Mouse (Mus musculus) spleen, adult 2 months (tissue): ENCODE data around the gene Bloc1s3. TPM values are rescaled to one million over a fixed set of nuclear protein-coding genes. Genes with fewer than 3 reads are reported as not detected.

ENCODE experiments used
- DNase-seq, 2 experiments: peaks; one replicate each; pipeline versions ENCODE4 v3.0.0 to v3.0.0-alpha.2; 2012 to 2021; ENCODE audit warnings: low spot score in 2 of 2, low read depth in 1 of 2
- H3K27ac ChIP-seq: fragments of 200-500 bp; 2 replicates; pipeline ENCODE4 v1.5.1; 2012; ENCODE audit warnings: low read length, inconsistent platforms; ENCODE audit not compliant: insufficient read depth
- H3K27me3 ChIP-seq: fragments of 200-500 bp; 2 replicates; pipeline ENCODE4 v1.6.1; 2012; ENCODE audit warnings: mild to moderate bottlenecking, moderate library complexity, low read length, inconsistent platforms; ENCODE audit not compliant: control insufficient read depth, insufficient read depth
- H3K36me3 ChIP-seq: fragments of 200-500 bp; 2 replicates; pipeline ENCODE4 v1.6.1; 2012; ENCODE audit warnings: mild to moderate bottlenecking, low read length, inconsistent platforms; ENCODE audit not compliant: control insufficient read depth, insufficient read depth
- H3K4me1 ChIP-seq: fragments of 200-500 bp; 2 replicates; pipeline ENCODE4 v1.6.1; 2011; ENCODE audit warnings: inconsistent platforms; ENCODE audit not compliant: control insufficient read depth, insufficient read depth, insufficient read length
- H3K4me3 ChIP-seq: fragments of 200-500 bp; 2 replicates; pipeline ENCODE4 v1.5.1; 2011; ENCODE audit warnings: mild to moderate bottlenecking, inconsistent platforms; ENCODE audit not compliant: insufficient read depth, insufficient read length; ENCODE audit errors: extremely low read depth
- CTCF ChIP-seq: fragments of 200-500 bp; IDR thresholded peaks from 2 replicates; pipeline ENCODE4 v1.5.1; 2011; ENCODE audit warnings: mild to moderate bottlenecking, inconsistent platforms; ENCODE audit not compliant: insufficient read depth, insufficient read length, insufficient replicate concordance; ENCODE audit errors: extremely low read depth
- POLR2A ChIP-seq: fragments of 200-500 bp; IDR thresholded peaks from 2 replicates; pipeline ENCODE4 v1.6.1; 2011; ENCODE audit warnings: low read depth, low read length, inconsistent platforms
- WGBS: fragments of 180-500 bp; shearing (Covaris S2); methylation state at CpG from one replicate; pipeline ENCODE4 v1.1.7; 2018; 5-methylcytosine and 5-hydroxymethylcytosine counted together
- polyA plus RNA-seq: library from polyadenylated mRNA; depleted of rRNA; stranded (reverse); fragments of >200 nt; gene quantifications from 2 replicates; pipeline ENCODE4 v1.2.3, GENCODE M21; 2012

The Bloc1s3 gene
- polyA plus RNA-seq, 1 experiment = 8.8 TPM

DNA sequence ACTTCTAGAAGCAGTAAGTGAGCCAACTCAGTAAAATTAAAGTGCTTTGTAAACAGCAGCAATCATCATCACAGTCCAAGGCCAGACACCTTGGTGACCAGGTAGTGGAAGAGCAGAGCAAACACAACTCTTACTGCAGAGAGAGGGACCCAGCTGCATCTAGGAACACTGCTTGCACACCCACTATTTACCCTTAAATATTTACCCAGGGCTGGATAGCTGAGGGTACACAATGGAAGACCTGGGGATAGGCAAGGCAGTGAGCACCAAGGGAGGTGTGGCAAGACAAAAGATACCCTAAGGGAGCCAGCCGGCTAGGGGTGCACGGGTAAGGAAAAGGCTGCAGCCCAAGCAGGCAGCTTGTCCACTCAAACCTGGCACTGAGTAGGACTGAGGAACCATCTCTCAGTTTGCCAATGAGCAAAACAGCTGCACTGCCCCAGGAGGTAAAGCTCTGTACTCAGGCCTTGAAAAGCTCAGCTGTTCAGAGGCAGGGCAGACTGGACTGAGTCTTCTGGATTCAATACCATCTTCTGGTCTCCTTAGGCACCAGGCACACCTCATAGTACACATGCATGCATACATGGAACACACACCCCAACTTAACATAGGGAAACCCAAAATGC lies 39.3 kb upstream of the Bloc1s3 start:
- H3K4me1 ChIP-seq = peaks cover 7% of the 10 kb centered on the region; the same call in 1 of the 2 replicates
- DNase-seq = no peak
- H3K27ac ChIP-seq = no peak overlapping the region

GRCm38 (mm10) chr7:19546007-19546406 lies 37.8 kb upstream of the Bloc1s3 start:
- Histone ChIP-seq H3K4me3 (no peak overlapping the region), H3K27me3 (no peaks in the 10 kb centered on the region), H3K27ac (no peak overlapping the region), H3K4me1 (peaks cover 7% of the 10 kb centered on the region; the same call in 1 of the 2 replicates), H3K36me3 (no peaks in the 10 kb centered on the region)
- TF ChIP-seq POLR2A (no peak), CTCF (no peak)
- no peak for DNase-seq
- WGBS = 79% methylated on average over 3 of the region's 3 CpGs

More for the DNA sequence above, 39.3 kb upstream of the Bloc1s3 start:
- Histone ChIP-seq H3K4me3 (no peak overlapping the region), H3K36me3 (no peaks in the 10 kb centered on the region), H3K27me3 (no peaks in the 10 kb centered on the region)
- WGBS = 94% methylated on average over 2 of the region's 2 CpGs
- TF ChIP-seq POLR2A (no peak), CTCF (no peak)

GRCm38 (mm10) chr7:19543584-19543983 lies 35.4 kb upstream of the Bloc1s3 start:
- Histone ChIP-seq H3K4me1 (peaks cover 7% of the 10 kb centered on the region; the same call in 1 of the 2 replicates), H3K36me3 (no peaks in the 10 kb centered on the region), H3K27me3 (no peaks in the 10 kb centered on the region), H3K27ac (no peak overlapping the region), H3K4me3 (no peak overlapping the region)
- WGBS = 27% methylated on average over 6 of the region's 6 CpGs
- TF ChIP-seq CTCF (peak; percentile 44; the same call in 1 of the 2 replicates), POLR2A (no peak)
- DNase-seq = peak in 1 of 2 experiments; percentile 36

- Histone ChIP-seq H3K4me3 (no peak overlapping the region), H3K36me3 (no peaks in the 10 kb centered on the region), H3K4me1 (peaks cover 7% of the 10 kb centered on the region; the same call in 1 of the 2 replicates), H3K27ac (no peak overlapping the region), H3K27me3 (no peaks in the 10 kb centered on the region)
- DNase-seq = no peak
- 73% methylated on average over 8 of the region's 8 CpGs for WGBS
- no peak for TF ChIP-seq CTCF
- no peak for TF ChIP-seq POLR2A
Observed at GRCm38 (mm10) chr7:19542155-19542691, 34.1 kb upstream of the Bloc1s3 start.

DNA sequence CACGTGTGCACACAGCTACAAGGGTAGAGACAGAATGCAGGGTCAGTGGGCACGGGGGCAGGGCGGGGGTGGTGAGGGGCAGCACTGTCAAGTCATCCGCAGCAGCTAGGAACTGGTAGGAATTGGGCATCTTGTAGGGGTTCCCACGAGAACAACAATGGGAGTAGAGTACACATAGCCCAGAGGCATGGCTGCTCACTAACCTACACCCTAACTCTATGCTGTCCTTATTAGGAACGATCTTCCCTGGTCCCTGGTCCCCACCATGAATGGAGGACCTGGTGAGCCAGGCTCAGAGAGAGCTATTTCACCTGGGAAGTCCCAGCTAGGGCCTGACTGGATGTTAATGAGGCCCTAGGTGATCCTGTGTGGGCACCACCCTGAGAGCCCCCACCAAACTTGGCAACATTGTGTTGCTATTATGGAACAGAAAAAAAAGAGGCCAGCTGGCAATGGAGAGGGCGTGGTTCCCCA lies 33.6 kb upstream of the Bloc1s3 start:
- no peak overlapping the region for H3K4me3 ChIP-seq
- H3K4me1 ChIP-seq = peaks cover 7% of the 10 kb centered on the region; the same call in 1 of the 2 replicates
- no peak overlapping the region for H3K27ac ChIP-seq
- WGBS = 89% methylated on average over 7 of the region's 7 CpGs
- H3K27me3 ChIP-seq = no peaks in the 10 kb centered on the region
- H3K36me3 ChIP-seq = no peaks in the 10 kb centered on the region
- no peak for DNase-seq
- TF ChIP-seq CTCF (no peak), POLR2A (no peak)

GRCm38 (mm10) chr7:19540771-19541566 lies 32.8 kb upstream of the Bloc1s3 start:
- no peak overlapping the region for H3K4me3 ChIP-seq
- DNase-seq = no peak
- no peak overlapping the region for H3K27ac ChIP-seq
- TF ChIP-seq POLR2A = no peak
- no peak for TF ChIP-seq CTCF
- H3K4me1 ChIP-seq = peaks cover 7% of the 10 kb centered on the region; the same call in 1 of the 2 replicates
- 85% methylated on average over 2 of the region's 2 CpGs for WGBS
- H3K27me3 ChIP-seq = no peaks in the 10 kb centered on the region
- H3K36me3 ChIP-seq = no peaks in the 10 kb centered on the region
